Mouse (Mus musculus): ENCODE measurements around the gene Slc9b1. TPM values are rescaled to one million over a fixed set of nuclear protein-coding genes. Genes with fewer than 3 reads are reported as not detected.

The Slc9b1 gene
- polyA plus RNA-seq, 1 experiment = not detected

- Histone ChIP-seq H3K27me3 (ENCODE audit: control insufficient read depth, insufficient read depth, insufficient read length) (no peaks in the 10 kb centered on the region), H3K79me2 (ENCODE audit: control insufficient read depth, insufficient read depth) (no peaks in the 10 kb centered on the region), H3K79me3 (ENCODE audit: low read depth) (peaks cover 6% of the 10 kb centered on the region), H3K4me3 (ENCODE audit: insufficient read depth, poor library complexity, severe bottlenecking) (no peak overlapping the region), H3ac (ENCODE audit: control insufficient read depth, insufficient read length, low read depth) (no peak overlapping the region), H3K36me3 (ENCODE audit: control insufficient read depth, insufficient read depth) (peaks cover 39% of the 10 kb centered on the region)
- TF ChIP-seq FOSL1 (IDR thresholded peaks at IDR 0.05; ENCODE audit: insufficient read depth, low read length, poor library complexity, severe bottlenecking) = no peak
- no peak for TF ChIP-seq CTCF (IDR thresholded peaks at IDR 0.05; ENCODE audit: control insufficient read depth, insufficient read depth, insufficient read length)
- no peak for TF ChIP-seq CEBPB (IDR thresholded peaks at IDR 0.05; ENCODE audit: low read depth)
- TF ChIP-seq MYOG (IDR thresholded peaks at IDR 0.05; ENCODE audit: control insufficient read depth, extremely low read depth, insufficient read length) = no peak
- no peak for TF ChIP-seq MYOD1 (IDR thresholded peaks at IDR 0.05; ENCODE audit: control insufficient read depth, insufficient read length, low read depth)
- no peak for TF ChIP-seq USF1 (IDR thresholded peaks at IDR 0.05; ENCODE audit: low read depth)
- no peak for TF ChIP-seq MAX (IDR thresholded peaks at IDR 0.05)
These were observed 56.8 kb downstream of the Slc9b1 start for GRCm38 (mm10) chr3:135404599-135404998.

- Histone ChIP-seq H3K79me2 (ENCODE audit: control insufficient read depth, insufficient read depth) (peaks cover 25% of the 10 kb centered on the region), H3K27me3 (ENCODE audit: control insufficient read depth, insufficient read depth, insufficient read length) (no peaks in the 10 kb centered on the region), H3K36me3 (ENCODE audit: control insufficient read depth, insufficient read depth) (peaks cover 47% of the 10 kb centered on the region), H3ac (ENCODE audit: control insufficient read depth, insufficient read length, low read depth) (no peak overlapping the region), H3K4me3 (ENCODE audit: insufficient read depth, poor library complexity, severe bottlenecking) (no peak overlapping the region), H3K79me3 (ENCODE audit: low read depth) (peaks cover 22% of the 10 kb centered on the region)
- TF ChIP-seq MYOG (IDR thresholded peaks at IDR 0.05; ENCODE audit: control insufficient read depth, extremely low read depth, insufficient read length) (no peak), MYOD1 (IDR thresholded peaks at IDR 0.05; ENCODE audit: control insufficient read depth, insufficient read length, low read depth) (no peak), FOSL1 (IDR thresholded peaks at IDR 0.05; ENCODE audit: insufficient read depth, low read length, poor library complexity, severe bottlenecking) (no peak), MAX (IDR thresholded peaks at IDR 0.05) (no peak), CEBPB (IDR thresholded peaks at IDR 0.05; ENCODE audit: low read depth) (no peak), CTCF (IDR thresholded peaks at IDR 0.05; ENCODE audit: control insufficient read depth, insufficient read depth, insufficient read length) (no peak), USF1 (IDR thresholded peaks at IDR 0.05; ENCODE audit: low read depth) (no peak)
These were observed 59.5 kb downstream of the Slc9b1 start for GRCm38 (mm10) chr3:135407351-135407750.

- Histone ChIP-seq H3K79me2 (ENCODE audit: control insufficient read depth, insufficient read depth) (peaks cover 44% of the 10 kb centered on the region), H3K4me3 (ENCODE audit: insufficient read depth, poor library complexity, severe bottlenecking) (no peak overlapping the region), H3K27me3 (ENCODE audit: control insufficient read depth, insufficient read depth, insufficient read length) (no peaks in the 10 kb centered on the region), H3K79me3 (ENCODE audit: low read depth) (peaks cover 38% of the 10 kb centered on the region), H3K36me3 (ENCODE audit: control insufficient read depth, insufficient read depth) (peaks cover 47% of the 10 kb centered on the region), H3ac (ENCODE audit: control insufficient read depth, insufficient read length, low read depth) (no peak overlapping the region)
- TF ChIP-seq MAX (IDR thresholded peaks at IDR 0.05) = no peak
- TF ChIP-seq MYOD1 (IDR thresholded peaks at IDR 0.05; ENCODE audit: control insufficient read depth, insufficient read length, low read depth) = no peak
- no peak for TF ChIP-seq CTCF (IDR thresholded peaks at IDR 0.05; ENCODE audit: control insufficient read depth, insufficient read depth, insufficient read length)
- TF ChIP-seq FOSL1 (IDR thresholded peaks at IDR 0.05; ENCODE audit: insufficient read depth, low read length, poor library complexity, severe bottlenecking) = no peak
- no peak for TF ChIP-seq CEBPB (IDR thresholded peaks at IDR 0.05; ENCODE audit: low read depth)
- no peak for TF ChIP-seq USF1 (IDR thresholded peaks at IDR 0.05; ENCODE audit: low read depth)
- no peak for TF ChIP-seq MYOG (IDR thresholded peaks at IDR 0.05; ENCODE audit: control insufficient read depth, extremely low read depth, insufficient read length)
These were observed 61.4 kb downstream of the Slc9b1 start for GRCm38 (mm10) chr3:135409219-135409618.

- Histone ChIP-seq H3K4me3 (ENCODE audit: insufficient read depth, poor library complexity, severe bottlenecking) (no peak overlapping the region), H3K27me3 (ENCODE audit: control insufficient read depth, insufficient read depth, insufficient read length) (no peaks in the 10 kb centered on the region), H3K79me3 (ENCODE audit: low read depth) (peaks cover 48% of the 10 kb centered on the region), H3ac (ENCODE audit: control insufficient read depth, insufficient read length, low read depth) (no peak overlapping the region), H3K79me2 (ENCODE audit: control insufficient read depth, insufficient read depth) (peaks cover 56% of the 10 kb centered on the region), H3K36me3 (ENCODE audit: control insufficient read depth, insufficient read depth) (peaks cover 42% of the 10 kb centered on the region)
- TF ChIP-seq MAX (IDR thresholded peaks at IDR 0.05) = no peak
These were observed 63.2 kb downstream of the Slc9b1 start for GRCm38 (mm10) chr3:135411056-135411455.

GRCm38 (mm10) chr3:135411824-135412223 lies 64.0 kb downstream of the Slc9b1 start:
- Histone ChIP-seq H3K27me3 (ENCODE audit: control insufficient read depth, insufficient read depth, insufficient read length) (no peaks in the 10 kb centered on the region), H3ac (ENCODE audit: control insufficient read depth, insufficient read length, low read depth) (no peak overlapping the region), H3K79me2 (ENCODE audit: control insufficient read depth, insufficient read depth) (peaks cover 63% of the 10 kb centered on the region), H3K79me3 (ENCODE audit: low read depth) (peaks cover 53% of the 10 kb centered on the region), H3K4me3 (ENCODE audit: insufficient read depth, poor library complexity, severe bottlenecking) (no peak overlapping the region), H3K36me3 (ENCODE audit: control insufficient read depth, insufficient read depth) (peaks cover 39% of the 10 kb centered on the region)
- TF ChIP-seq FOSL1 (IDR thresholded peaks at IDR 0.05; ENCODE audit: insufficient read depth, low read length, poor library complexity, severe bottlenecking) (no peak), MAX (IDR thresholded peaks at IDR 0.05) (no peak), USF1 (IDR thresholded peaks at IDR 0.05; ENCODE audit: low read depth) (no peak), CEBPB (IDR thresholded peaks at IDR 0.05; ENCODE audit: low read depth) (no peak), CTCF (IDR thresholded peaks at IDR 0.05; ENCODE audit: control insufficient read depth, insufficient read depth, insufficient read length) (no peak), MYOG (IDR thresholded peaks at IDR 0.05; ENCODE audit: control insufficient read depth, extremely low read depth, insufficient read length) (no peak), MYOD1 (IDR thresholded peaks at IDR 0.05; ENCODE audit: control insufficient read depth, insufficient read length, low read depth) (no peak)

- Histone ChIP-seq H3ac (ENCODE audit: control insufficient read depth, insufficient read length, low read depth) (no peak overlapping the region), H3K79me2 (ENCODE audit: control insufficient read depth, insufficient read depth) (peaks cover 94% of the 10 kb centered on the region), H3K36me3 (ENCODE audit: control insufficient read depth, insufficient read depth) (peaks cover 11% of the 10 kb centered on the region), H3K27me3 (ENCODE audit: control insufficient read depth, insufficient read depth, insufficient read length) (no peaks in the 10 kb centered on the region), H3K4me3 (ENCODE audit: insufficient read depth, poor library complexity, severe bottlenecking) (no peak overlapping the region), H3K79me3 (ENCODE audit: low read depth) (peaks cover 78% of the 10 kb centered on the region)
- TF ChIP-seq FOSL1 (IDR thresholded peaks at IDR 0.05; ENCODE audit: insufficient read depth, low read length, poor library complexity, severe bottlenecking) = no peak
These were observed 69.4 kb downstream of the Slc9b1 start for GRCm38 (mm10) chr3:135417245-135417644.

All from C2C12 (cell line).